Mouse (Mus musculus) small intestine, adult 2 months (tissue): ENCODE data around the gene Rbm4.

Experiments
- CTCF ChIP-seq: fragments of 200-500 bp; IDR thresholded peaks from 2 replicates; pipeline ENCODE4 v1.5.1; 2012; ENCODE audit warnings: low read depth, mild to moderate bottlenecking, control low read depth, inconsistent platforms, low read length, moderate library complexity, mixed read lengths; ENCODE audit not compliant: insufficient replicate concordance, insufficient read length; ENCODE audit errors: extremely low read depth
- POLR2A ChIP-seq: fragments of 200-500 bp; IDR thresholded peaks from 2 replicates; pipeline ENCODE4 v1.6.1; 2012; ENCODE audit warnings: low read depth, mild to moderate bottlenecking, control low read depth, inconsistent platforms, low read length, moderate library complexity

DNA sequence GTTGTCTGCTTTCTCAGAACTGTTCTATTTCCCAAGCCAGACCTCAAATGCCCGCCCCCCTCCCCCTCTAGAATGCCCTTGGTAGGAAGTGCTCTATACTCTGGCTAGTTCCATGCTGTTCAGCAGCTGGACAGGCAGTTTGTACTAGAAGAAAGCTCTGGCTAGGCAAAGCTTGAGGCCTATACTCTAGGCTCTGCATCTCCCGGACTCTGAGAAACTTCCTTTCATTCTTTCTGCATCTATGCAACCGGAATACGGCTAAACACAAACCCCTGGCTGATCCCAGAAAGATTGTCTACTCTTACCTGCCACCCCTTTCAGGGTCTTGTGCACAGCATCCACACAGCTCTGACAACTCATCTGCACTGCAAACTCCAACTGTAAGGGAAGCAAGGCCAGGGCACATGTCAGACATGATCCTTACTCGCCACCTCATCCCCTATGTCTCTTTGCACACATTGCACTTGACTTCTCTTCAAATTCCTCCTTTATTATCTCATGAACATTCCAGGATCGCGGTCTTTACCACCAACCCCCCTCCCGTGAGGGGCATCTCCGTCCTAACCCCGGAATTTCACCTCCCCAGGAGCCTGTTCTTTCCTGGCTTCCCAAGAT lies 44.9 kb upstream of the Rbm4 start:
- TF ChIP-seq CTCF: no peak
- no peak for TF ChIP-seq POLR2A
